Mouse (Mus musculus): ENCODE results near the gene Zswim1.
A peak's percentile ranks its signal among the peaks of the same experiment; 100 is the strongest.
"Not testable (repeated sequence)": the region's sequence is repeated elsewhere in the genome, so short reads cannot be mapped to it uniquely, and the experiment has no call there.

Gene Zswim1

DNA sequence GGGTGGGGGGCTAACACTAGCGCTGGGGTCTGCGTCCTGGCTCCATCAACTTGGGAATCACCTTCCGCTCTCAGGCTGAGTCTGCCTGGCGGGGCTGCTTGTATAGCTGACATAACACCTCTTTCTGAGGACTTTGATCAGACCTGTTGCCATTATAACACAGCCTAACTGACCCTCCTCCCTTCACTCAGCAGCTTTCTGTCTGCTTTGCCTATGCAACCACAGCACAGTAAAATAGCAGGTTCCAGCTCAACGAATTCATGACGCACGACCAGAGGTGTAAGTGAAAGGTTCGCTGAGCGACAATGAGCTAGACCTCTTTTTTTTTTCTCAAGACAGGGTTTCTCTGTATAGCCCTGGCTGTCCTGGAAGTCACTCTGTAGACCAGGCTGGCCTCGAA is 8.5 kb downstream of the Zswim1 start:
- no peak for DNase-seq

DNA sequence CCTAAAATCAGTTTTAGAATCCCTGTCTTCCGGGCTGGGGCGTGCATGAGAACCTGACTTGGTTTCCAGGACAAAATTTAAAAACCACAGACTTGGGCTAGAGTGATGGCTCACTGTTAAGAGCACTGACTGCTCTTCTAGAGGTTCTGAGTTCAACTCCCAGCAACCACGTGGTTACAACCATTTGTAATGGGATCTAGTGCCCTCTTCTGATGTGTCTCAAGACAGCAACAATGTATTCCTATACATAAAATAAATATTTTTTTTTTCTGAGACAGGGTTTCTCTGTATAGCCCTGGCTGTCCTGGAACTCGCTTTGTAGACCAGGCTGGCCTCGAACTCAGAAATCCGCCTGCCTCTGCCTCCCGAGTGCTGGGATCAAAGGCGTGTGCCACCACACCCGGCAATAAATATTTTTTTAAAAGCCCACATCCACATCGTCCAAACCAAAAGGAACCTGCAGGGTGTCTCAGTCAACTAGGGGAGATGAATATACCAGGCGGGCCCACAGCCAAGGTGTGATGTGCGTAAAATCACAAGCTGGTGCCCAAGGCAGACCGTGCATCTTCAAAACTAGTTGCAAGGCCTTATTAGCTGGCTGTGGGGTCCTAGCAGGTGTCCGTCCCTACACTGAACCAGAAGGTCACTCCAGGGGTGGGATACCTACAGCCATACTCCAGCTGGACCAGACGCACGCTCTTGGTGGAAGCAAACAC is 9.7 kb downstream of the Zswim1 start:
- DNase-seq, result no peak

DNA sequence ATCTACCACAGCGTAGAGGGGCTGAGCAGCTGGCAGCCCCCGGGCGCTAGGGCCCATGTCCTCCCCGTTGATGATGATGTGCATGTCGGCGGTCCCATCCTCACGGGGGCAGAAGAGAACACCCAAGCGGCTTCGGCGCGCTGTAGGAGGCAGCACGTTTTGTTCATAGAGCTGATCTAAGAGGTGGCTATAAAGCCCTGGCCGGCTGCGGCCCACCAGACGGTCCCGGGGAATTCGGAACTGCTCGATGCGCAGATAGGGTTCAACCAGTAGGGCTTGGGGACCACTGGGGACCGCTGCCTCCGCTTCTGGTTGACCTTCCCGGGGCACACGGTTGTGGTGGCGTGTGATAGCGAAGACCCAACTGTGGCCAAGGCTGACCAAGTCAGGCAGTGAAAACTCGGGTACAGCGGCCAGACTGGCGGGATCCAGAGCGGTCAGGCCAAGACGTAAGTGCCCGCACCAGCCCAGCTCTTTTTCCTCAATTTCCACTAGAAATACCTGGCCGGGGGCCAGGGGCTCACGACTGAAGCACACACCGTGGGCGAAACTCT is 10.3 kb downstream of the Zswim1 start, which contains the start of gene Ctsa:
Gene Ctsa, plus strand, starts transcription at position 126 of the 554 bp plus-strand sequence.
- DNase-seq, result peak; percentile 90

DNA sequence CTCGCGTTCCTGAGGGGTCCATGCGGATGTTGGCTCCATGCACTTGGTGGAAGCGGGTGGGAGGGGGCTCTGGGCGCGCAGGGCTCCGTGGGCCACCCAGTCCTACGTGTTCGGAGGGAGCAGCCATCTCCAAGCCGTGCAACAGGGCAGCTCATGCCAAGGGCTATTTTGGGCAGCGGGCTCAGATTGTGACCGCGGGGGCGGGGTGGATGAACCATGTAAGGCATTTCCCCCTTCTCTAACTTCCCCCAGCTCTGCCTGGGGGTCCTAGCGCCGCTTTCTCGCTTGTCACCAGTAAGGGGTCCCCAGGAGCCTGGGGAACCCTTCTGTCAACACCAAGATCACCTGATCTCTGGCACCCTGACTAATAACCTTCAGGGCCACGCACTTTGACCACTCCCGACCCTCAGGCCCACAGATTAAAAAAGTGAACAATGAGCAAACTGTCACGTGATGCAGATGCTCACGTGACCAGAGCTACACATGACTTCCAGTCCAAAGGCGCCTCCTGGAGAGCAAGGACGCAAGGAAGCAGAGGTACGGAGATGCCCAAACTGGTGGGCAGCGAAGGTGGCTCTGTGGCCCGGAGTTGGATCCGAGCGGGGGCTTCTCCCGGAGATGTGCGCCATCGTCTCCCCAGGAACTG is 11.0 kb downstream of the Zswim1 start, which contains the start of gene Neurl2:
Gene Neurl2, minus strand, starts transcription at position 143 of the 646 bp plus-strand sequence.
- DNase-seq, result peak; percentile 94

DNA sequence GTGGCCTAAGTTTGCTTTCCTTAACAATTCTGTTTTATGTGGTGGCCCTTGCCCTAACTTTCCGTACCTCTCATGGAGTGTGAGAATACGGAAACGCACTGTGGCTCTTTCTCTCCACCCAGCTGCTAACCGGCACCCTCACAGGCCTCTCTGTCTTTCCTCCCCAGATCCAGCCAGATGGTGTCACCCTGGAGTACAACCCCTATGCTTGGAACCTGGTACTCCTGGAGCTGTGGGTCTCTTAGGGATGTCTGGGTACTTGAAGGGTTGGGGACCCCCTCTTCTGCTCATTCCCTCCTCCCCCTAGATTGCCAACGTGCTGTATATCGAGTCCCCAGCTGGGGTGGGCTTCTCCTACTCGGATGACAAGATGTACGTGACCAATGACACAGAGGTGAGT is 12.0 kb downstream of the Zswim1 start:
- DNase-seq, result peak; percentile 47

DNA sequence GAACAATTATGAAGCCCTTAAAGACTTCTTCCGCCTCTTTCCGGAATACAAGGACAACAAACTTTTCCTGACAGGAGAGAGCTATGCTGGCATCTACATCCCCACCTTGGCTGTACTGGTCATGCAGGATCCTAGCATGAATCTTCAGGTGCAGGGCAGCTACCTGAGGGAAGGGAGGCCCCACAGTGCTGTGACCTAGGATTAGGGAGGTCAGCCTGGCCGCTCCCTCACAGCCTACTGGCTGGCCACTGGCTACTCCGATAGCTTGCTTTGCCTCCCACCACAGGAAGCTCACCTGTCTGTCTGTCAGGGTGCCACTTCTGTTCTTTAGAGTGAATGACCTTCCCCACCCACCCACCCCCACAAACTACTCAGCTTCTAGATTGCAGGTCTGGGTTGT is 12.7 kb downstream of the Zswim1 start:
- no peak for DNase-seq

DNA sequence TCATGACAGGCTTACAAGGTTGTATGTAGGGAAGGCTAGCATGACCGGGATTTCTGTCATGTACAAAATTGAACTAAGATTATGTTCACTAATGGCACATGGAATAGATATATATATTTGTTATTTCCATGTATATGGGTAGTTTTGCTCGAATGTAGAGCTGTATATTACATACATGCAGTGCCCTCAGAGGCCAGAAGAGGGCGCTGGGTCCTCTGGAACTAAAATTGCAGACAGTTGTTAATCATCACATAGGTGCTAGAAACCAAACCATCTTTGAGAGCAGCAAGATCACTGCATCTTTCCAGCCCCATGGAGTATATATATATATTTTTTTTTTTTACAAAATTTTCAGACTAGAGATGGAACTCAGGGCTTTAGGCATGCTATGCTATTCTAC is 23.3 kb downstream of the Zswim1 start:
- DNase-seq, result no peak

DNA sequence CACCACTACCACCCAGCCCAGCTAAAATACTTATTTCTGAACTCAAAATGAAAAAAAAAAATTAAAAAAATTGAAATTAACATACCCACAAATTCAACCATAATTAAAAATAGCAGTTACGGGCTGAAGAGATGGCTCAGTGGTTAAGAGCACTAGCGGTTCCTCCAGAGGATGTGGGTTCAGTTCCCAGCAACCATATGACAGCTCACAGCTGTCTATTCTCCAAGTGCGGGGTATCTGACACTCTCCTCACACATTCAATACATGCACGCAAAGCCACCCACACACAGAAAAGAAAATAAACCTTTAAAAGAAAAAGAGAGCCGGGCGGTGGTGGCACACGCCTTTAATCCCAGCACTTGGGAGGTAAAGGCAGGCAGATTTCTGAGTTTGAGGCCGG is 27.6 kb downstream of the Zswim1 start:
- no peak for DNase-seq

DNA sequence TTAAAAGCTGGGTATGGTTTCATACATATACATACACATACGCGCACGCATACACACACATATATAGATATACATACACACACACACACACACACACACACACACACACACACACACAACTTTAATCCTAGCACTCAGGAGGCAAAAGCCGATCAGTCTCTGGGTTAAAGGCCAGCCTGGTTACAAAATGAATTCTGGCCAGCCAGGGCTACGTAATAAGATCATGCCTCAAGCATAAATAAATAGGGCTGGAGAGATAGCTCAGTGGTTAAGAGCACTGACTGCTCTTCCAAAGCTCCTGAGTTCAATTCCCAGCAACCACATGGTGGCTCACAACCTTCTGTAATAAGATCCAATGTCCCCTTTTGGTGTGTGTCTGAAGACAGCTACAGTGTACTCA is 33.1 kb downstream of the Zswim1 start:
- DNase-seq, result not testable (repeated sequence)

DNA sequence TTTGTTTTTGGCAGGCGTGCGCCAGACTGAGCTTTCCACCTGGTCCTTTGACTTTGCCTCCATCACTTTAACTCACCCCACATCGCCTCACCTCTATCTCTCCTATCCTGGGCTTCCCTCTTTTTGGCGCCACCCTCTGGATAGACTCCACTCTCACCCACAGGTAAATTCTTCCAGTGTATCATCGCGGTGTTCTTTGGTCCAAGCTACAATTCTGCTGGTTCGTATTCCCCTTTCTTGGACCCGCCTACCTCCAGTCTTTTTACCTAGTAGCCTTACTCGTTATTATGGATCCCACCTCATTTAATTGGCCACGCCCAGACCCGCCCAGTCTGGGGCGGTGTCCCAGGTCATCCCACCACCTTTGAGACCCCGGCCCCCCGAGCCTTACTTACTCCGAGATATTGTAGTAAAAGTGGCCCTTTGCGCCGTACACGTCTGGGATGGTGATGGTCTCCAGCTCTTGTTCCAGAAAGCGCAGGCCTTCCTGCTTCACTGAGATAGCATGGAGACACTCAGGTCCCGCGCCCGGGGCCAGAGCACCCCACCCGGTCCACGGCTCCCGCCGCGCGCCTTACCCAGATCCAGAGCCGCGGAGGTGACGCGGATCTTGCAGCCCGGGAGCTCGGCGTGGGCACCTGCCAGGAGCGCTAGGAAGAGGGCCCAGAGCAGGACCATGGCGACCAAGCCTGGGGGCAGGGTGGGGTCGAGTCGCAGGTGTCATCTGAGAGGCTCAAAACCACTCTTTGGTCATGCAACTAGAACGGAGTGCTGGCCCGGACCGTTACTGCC is 34.0 kb downstream of the Zswim1 start:
- DNase-seq, result peak; percentile 40

DNA sequence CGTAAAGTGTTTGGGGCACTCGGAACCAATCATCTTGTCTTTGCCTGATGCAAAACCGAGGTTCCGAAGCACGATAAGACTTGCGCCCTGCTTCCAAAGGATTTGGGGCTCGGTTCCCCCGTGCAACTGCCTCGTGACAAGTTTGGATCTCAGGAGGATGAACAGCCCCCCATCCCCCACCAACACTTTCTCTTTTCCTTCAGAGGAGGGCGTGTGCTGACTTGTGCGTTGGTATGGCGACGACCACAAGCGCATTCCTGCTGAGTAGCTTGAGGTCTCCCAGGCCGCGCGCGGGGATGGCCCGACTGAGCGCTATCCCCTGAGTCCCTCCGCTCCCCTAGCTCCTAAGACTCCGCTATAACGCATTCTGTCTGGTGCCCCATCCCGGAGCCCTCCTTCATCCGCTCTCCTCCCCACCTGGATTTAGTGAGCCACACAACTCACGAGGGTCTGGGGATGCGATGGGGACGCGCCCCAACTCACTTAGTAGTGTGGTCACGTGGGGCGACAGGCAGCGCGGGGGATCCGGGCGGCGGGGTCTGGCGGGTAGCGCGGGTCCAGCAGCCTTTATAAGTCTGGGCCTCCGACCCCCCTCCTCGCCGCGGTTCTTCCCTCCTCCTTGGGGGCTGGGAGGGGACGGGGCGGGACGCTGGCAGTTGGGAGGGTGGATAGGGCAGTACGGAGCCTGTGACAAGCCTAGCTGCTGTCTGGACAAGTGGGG is 34.8 kb downstream of the Zswim1 start, which contains the start of gene Pltp:
Gene Pltp, minus strand, starts transcription at position 611 of the 721 bp plus-strand sequence.
- peak; percentile 88 for DNase-seq

DNA sequence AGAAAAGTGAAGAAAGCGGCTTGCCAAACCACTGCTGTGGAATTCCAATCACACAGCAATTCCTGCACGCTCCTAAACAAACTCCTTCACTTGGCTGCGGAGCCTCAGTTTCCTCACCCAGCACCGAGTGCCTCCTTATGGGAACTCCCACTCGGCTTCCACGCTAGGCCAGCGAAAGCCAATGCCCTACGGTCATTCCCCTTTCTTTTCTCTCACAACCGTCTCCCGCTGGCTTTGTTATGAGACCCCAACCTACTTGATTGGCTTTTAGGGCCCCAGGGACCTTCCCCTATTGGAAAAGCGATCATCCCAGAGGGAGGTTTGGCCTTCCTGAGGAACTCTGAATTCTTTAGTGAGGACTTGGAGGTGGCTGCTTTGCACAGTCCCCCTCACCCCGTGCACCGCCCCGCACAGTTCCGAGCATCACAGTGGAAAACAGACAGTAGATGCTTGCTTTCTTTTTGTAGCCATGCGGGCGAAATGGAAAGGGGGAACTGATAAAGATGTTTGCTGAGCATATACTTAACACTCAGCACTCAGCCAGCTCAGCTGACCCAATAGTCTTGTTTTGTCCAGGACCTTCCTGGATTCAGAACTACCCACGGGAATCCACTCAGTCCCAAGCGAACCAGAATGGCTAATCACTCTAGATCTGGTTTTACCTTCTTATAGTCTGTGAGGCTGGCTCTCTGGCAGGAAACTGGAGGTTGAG is 35.5 kb downstream of the Zswim1 start:
- no peak for DNase-seq

DNA sequence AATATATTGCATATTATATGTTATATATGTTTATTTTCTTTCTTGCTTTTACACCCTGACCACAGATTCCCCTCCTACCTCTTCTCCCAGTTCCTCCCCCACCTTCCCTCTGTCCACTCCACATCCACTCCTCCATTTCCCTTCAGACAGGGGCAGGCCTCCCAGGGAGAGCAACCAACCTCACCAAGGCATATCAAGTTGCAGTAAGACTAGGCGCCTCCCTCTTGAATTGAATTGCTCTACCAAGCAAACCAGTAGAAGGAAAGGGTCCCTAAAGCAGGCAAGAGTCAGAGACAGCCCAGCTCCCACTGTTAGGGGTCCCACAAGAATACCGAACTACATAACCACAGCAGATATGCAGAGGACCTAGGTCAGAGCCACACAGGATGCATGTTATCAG is 36.7 kb downstream of the Zswim1 start:
- no peak for DNase-seq

DNA sequence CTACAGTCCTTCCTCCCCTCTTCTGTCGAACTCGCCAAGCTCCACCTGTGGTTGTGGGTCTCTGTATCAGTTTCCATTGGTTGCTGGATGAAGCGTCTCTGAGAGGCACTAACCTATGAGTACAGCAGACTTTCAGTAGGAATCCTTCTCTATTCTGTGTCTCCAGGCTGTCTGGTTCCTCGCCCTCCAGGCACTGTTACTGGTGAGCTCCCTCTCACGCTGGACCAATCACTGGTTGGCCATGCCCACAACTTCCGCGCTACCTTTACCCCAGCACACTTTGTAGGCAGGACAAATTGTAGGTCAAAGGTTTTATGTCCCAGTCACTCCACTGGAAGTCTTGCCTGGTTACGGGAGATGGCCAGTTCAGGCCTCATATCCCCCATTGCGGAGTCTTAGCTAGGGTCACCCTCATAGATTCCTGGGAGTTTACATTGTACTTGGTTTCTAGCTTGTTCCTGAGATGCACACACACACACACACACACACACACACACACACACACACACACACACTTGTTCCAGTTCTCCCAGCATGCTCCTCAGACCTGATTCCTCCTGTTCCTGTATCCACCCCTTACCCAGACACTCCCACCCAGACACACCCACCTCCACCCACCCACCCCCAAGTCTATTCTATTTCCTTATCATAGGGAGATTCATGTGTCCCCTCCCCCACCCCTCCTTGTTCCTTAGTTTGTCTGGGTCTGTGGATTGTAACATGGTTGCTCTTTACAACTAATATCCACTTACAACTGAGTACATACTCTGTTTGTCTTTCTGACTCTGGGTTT is 37.4 kb downstream of the Zswim1 start:
- DNase-seq, result no peak

DNA sequence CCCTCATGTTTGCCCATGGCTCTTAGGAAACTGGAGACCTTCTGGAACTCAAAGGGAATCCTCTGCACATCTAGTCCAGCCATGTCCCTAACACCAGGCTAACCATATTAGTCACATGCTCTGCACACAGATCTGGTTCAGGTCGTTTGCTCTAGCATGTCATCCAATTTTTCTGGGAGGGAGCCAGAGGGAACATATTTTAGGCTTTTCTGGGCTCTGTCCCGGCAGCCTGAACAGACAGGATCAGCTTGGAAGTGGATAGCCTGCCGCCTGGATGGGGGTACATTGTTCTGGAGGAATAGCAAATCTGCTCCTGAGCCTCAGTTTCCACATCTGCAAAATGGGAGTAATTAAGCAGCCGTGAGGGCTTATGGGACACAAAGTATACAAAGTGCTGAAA is 38.6 kb downstream of the Zswim1 start:
- DNase-seq, result peak; percentile 59

DNA sequence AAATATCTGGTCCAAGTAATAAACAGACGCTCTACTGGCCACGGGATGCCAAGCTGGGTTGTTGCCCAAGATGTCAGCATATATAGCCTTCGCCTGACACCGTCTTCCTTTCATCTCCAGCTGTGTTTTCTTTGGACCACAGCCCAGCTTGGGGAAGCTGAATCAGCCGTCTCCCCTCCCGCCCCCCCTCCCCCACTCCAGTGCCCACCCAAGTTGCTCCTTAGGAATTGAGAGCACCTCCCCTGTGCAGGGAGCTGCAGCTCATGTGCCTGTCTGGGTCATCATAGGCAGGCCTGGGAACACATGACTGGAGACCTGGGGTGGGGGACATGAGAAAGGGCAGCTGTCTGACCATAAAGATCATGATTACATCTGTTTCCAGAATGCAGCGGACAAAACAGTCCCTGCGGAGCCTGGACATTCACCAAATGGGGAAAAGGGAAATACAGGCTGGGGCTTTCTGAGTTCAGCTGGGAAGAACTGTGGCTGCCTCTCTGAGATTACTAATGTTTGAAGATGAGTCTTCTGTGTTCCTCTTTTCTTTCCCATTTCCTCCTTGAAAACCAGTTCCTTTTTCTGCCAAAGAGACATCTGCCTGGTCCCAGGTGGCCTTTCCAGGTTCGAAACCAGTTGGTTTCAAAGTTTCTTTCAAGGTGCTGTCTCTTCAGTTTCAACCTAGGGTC is 39.8 kb downstream of the Zswim1 start:
- DNase-seq, result peak; percentile 96

DNA sequence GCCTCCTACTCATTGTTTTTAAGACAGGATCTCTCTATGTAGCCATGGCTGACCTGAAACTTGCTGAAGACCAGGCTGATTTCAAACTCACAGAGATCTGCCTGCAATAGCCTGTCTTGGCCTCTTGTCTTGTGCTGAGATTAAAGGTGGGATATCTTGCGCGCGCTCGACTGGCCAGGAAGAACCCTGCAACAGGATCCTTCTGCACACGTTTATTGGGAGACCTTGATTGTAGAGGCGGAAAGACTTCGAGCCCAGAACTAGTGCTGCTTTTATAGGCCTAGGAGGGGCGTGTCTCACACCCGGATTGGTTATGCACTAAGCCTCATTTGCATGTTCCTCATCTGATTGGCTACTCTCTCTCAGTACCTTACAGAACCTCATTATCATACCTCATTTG is 40.9 kb downstream of the Zswim1 start:
- not testable (repeated sequence) for DNase-seq

DNA sequence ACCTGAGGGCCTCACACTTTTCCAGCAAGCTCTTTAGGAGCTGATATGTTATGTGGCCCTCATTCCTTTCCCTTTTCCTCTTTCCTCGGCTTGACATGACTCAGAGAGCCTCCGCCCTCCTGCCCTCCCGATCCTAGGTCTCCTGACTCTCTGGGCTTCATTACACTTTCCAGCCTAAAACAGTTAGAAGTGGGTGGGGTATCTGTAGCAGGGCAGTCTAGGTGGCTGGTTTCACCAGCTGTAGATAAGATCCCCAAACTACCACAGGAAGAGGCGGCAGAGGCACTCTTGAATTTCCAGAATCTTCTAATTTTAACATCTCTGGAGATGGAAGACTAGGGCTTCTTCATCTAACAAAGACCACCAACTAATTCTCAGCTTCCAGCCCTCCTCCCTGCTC is 42.1 kb downstream of the Zswim1 start:
- no peak for DNase-seq

DNA sequence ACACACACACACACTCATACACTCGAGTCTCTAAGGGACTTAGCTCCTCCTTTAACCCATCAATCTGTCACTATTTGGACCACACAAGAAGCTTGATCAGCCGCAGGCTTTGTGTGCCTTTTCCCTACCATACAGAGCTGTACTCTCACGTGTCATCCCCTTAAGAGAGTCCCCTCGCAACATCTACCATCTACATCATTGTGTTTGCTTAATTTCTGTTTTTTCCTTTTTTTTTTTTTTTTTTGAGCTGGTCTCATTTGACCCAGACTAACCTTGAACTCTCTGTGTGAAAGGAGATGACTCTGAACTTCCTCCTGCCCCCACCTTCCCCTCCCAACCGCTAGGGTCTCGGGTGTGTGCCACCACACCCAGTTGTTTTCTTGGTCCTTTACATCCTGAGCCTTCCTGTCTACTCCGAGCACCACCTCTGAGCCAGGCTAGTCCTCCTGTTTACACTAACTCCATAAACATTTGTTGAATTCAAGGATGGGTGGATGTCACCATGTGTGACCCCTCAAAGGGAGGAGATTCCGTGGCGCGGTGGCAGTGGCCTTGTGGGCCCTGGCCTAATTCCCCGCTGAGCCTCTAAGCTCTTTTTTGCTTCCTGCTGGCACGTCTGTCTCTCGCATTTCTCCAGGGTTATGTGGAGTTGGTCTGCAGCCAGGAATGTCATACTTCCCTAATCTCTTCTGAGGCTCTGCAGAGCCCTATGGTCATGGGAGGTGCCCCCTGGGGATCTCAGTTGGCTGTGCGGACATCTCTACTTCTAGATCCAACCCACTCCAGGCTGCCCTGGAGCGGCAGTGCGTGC is 44.5 kb downstream of the Zswim1 start:
- DNase-seq, result peak; percentile 92

DNA sequence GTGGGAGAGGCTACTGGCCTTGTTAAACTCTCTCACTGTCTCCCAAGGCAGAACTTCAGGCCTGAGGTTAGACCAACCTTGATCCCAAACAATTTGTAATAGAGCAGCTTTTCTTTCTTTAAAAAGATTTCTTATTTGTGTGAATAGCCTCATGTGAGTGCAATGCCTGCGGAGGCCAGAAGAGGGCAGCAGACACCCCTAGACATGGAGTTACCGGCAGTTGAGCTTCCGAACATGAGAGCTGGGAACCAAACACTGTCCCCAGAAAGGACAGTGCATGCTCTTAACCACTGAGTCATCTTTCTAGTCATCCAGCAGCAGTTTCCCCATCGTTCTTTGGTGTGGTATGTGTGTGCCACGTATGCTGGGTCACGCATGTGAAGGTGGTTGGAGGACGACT is 45.1 kb downstream of the Zswim1 start:
- peak; percentile 60 for DNase-seq
